Mouse (Mus musculus) adrenal gland, adult 18-20 months (tissue): ENCODE data around the gene Mfap2. TPM values are rescaled to one million over a fixed set of nuclear protein-coding genes. Genes with fewer than 3 reads are reported as not detected.

Experiments used
- DNase-seq, 2 experiments: peaks; one replicate each; pipeline ENCODE4 v3.0.0; 2021 to 2022; ENCODE audit warnings: low spot score in 2 of 2
- total RNA-seq, 2 experiments: library from RNA; stranded (reverse); gene quantifications; 1 replicate in 1 of 2; 2 replicates in 1 of 2; pipeline ENCODE4 v1.2.3; 2021

The Mfap2 gene
- total RNA-seq, 2 experiments from 2014 or later = 6.4 to 6.6 TPM

DNA sequence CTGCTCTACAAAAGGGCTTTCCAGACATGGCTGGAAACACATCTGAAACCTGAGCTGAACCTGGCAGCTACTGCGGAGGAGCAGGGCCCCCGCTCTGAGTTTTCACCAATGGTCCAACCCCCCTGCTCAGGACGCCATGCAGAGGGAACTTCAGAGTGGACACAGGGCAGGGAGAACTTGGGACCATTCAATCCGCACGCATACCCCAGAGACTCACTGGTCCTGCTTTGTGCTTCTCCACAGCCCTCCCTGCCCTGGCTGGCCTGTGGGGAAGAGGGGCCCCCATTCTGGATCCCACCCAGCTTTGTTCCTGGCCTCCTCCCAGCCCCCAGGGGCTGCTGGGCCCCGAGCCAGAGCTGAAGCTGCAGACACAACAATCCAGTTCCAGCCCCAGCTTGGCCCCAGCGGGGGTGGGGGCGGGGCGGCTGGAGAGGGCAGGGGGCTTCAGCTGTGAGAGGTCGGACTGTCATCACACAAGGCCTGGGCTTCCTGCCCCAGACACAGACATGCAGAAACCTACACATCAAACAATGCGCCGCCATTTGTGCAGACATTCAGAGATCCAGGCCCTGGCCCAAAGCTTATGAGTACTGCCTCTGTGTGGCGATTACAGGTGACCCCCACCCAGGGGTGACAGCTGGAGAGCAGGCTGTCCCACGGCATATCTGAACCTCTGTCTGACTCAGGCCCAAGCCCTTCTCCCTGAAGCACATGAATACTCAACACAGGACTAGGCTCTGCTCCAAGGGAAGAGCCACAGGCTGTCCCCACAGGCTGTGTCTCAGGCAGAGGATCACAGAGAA, 10.8 kb downstream of the Mfap2 start:
- no peak for DNase-seq

DNA sequence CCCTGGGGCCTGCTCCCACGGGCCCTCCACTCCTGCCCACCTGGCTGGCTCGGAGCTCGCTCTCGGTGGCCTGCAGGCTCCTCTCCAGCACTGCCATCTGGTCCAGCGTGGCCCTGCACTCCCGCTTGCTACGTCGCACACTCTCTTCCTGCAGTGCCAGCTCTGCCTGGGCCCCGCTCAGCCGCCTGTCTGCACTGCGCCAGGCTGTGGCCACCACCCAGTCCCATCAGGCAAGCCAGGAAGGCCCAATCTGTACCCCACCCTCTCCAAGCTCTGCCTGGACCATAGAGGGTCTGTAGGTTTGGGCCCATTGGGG, 11.4 kb downstream of the Mfap2 start:
- no peak for DNase-seq

DNA sequence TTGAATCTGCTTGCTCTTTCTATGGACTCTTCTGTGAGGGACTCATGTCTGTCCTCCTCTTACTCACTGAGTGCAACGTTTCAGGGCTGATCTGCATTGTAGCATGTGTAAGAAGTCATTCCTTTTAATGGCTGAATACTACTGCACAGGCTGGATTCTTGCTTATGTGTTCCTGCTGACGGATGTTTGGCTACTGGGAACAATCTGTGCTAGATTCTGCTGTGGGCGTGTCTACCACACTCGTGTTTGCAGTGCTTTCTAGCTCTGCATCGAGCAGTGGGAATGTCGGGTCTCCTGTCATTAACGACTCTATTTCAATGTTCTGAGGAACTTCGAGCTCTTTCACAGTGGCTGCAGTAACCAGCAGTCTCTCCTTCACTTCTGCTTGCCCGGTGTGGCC, 13.8 kb downstream of the Mfap2 start:
- no peak for DNase-seq

DNA sequence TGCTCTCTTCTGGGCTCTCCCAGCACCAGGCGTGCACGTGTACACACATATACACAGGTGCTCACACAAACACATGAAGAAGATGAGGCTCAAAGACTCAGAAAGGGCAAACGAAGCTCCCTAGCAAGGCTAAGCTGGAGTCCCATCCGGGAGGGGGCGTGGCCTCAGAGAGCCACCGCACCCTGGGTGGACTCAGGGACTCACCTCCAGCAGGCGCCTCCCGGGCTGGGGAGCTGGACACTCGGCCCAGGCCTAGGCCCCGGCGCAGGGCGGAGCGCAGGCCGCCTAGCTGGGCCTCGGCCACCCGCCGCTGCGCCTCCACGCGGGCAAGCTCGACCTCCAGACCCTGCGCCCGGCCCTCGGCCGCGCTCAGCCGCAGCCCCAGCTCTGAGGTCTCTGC, 14.8 kb downstream of the Mfap2 start:
- no peak for DNase-seq

GRCm38 (mm10) chr4:141030541-141031206, 20.5 kb downstream of the Mfap2 start:
- DNase-seq = no peak

- peak; percentile 76 to 83 for DNase-seq
Measured at GRCm38 (mm10) chr4:141031733-141032132, 21.5 kb downstream of the Mfap2 start.

DNA sequence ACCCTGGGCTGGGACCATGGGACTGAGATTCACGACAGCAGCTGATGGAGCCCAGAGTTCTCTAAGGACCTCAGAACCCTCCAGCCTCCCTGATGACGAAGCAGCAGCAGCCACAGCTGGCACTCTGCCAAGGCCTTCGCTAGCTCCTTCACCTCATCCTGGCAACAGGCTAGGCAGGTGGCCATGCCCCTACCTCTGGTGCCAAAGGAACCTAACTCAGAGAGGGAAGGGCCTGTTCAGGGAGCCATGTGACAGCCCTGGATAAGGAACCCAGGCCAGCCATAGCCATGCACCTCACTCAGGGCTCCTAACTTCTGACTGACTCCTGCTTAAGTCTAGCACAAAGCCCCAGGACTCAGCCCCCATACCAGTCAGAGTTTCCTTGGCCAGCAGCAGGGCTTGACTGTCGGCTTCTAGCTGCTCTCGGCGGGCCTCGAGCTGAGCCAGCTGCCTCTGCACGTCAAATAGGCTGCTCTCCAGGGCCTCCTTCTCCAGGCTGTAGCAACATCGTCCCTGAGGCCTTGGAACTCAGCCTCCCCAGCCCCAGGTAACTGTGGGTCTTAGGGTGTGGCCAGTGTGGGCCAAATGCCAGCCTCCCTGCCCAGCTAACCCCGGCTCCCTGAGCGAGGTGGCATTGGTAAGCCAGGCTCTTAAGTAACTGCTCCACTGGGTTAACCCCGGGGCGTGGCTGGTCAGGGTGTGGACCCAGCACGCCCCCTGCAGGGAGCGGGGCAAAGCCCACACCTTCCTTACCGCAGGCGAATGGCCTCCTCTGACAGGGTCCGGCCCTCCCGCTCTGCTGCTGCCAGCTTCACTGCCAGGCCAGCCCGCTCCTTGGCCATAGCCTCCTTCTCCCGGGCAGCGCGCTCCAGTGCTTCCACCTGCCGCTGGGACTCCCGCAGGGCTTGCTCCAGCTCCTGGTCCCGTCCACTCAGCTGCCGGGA, 23.7 kb downstream of the Mfap2 start:
- peak in 1 of 2 experiments; percentile 38 for DNase-seq

GRCm38 (mm10) chr4:141041117-141041516, 30.9 kb downstream of the Mfap2 start:
- no peak for DNase-seq

GRCm38 (mm10) chr4:141044816-141045215, 34.6 kb downstream of the Mfap2 start:
- peak in 1 of 2 experiments; percentile 58 for DNase-seq

- DNase-seq = no peak
Measured at GRCm38 (mm10) chr4:141048810-141049475, 38.7 kb downstream of the Mfap2 start.

GRCm38 (mm10) chr4:141049476-141049835, 39.2 kb downstream of the Mfap2 start:
- no peak for DNase-seq

DNA sequence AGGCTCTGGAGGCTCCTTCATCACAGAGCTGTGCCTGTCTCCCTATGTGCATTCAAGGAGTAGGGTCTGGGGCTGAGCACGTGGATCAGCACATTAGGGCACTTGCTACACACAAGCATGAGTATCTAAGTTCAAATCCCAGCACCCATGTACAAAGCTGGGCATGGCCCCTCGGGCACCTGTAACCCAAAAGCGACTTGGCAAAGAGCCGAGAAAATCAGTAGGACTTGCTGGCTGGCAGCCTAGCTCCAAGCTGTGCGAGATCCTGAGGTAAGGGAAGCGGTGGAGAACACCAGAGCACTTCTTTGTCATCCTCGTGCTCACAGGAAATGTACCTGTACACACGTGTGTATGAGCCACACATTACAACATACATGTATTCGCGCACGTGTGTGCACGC, 42.2 kb downstream of the Mfap2 start:
- no peak for DNase-seq

DNA sequence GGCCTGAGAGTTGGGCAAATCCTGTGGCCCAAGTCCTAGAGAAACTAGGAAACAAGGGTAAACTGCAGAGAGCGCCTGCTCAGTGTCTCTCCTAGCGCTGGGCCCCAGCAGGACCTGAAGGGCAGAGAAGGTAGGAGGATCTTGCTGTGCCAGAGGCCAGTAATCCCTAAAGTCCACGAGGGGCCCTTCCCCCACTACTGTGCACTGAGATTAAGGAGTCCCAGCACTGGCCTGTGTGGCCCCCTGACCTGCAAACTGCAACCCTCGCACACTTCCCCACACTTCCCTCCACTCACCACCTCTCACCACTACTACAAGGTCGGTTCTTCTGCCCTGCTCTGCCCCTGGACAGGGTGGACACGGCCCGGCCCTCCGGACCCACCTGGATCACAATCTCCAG, 42.9 kb downstream of the Mfap2 start:
- DNase-seq = no peak

GRCm38 (mm10) chr4:141053568-141054161, 43.4 kb downstream of the Mfap2 start:
- no peak for DNase-seq

DNA sequence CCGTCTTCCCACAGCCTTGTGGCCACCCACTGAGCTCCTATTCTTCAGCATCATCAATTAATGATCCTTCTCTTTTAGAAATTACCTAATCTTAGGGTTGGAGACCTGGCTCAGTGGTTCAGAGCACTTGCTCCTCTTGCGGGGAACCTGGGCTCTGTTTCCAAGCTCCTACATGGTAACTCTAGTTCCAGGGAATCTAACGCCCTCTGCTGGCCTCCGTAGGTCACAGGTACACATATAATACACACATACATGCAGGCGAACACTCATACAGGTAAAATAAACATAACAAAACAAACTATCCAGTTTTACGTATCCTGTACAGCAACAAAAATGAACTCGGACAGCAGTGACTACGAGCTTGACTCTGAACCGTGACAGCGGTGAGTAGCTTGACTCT, 46.8 kb downstream of the Mfap2 start:
- DNase-seq = no peak

GRCm38 (mm10) chr4:141058835-141059234, 48.6 kb downstream of the Mfap2 start:
- DNase-seq = no peak

GRCm38 (mm10) chr4:141059616-141060425, 49.6 kb downstream of the Mfap2 start:
- no peak for DNase-seq

DNA sequence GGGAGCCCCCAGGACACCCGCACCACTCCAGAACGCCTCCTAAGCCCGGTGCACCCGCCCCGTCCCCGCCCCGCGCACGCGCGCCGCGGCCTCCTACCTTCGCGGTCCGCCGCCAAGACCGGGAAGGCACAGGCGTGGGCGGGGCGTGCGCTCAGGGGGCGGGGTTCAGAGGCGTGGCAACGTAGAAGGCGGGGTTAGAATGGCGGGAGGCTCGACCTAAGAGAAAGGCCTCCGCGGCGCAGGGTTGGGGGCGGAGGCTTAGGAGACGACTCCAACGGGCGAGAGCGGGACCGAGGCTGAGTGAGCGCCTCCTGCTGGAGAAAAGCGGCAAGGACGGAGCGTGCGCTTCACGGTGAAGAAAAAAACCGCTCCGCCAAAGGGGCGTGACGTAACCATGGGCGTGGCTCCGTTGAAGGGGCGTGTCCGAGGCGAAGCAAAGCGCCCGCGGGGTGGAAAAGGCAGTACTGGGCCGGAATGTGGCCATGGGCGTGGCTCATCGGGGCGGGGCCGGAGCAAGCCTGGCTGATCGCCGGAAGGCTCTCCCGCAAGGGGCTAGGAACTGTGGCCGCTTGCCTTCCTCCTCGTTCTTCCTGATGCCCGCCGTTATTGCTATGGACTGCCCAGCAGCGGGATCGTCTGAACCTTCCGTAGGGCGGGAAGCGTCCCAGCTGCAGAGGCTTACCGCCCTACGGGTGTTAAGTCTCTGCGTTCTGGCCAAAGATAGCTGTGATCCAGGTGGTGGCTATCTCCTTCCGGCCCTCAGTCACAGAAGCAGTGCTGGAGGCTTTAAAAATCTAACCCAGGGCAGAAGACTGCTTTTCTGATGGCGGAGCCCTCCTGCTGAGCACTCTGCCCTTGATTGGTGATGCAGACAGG, 50.4 kb downstream of the Mfap2 start, which contains the start of gene Crocc:
Gene Crocc (minus strand): TSS at position 125 of the 876 bp plus-strand sequence.
- DNase-seq = peak; percentile 100
